Mouse (Mus musculus) large intestine, adult 2 months (tissue): ENCODE results near the gene Casq1. TPM values are rescaled to one million over a fixed set of nuclear protein-coding genes. Genes with fewer than 3 reads are reported as not detected.

Source experiments
- DNase-seq: peaks from one replicate; pipeline ENCODE4 v3.0.0-alpha.2; 2012; ENCODE audit warnings: low read depth, low spot score
- whole genome bisulfite sequencing: fragments of 180-500 bp; shearing (Covaris S2); methylation state at CpG from one replicate; pipeline ENCODE4 v1.1.7; 2018; 5-methylcytosine and 5-hydroxymethylcytosine counted together
- polyA plus RNA-seq: library from polyadenylated mRNA; depleted of rRNA; stranded (reverse); fragments of >200 nt; gene quantifications from 2 replicates; pipeline ENCODE4 v1.2.3, GENCODE M21; 2012; rRNA removed

Gene Casq1
- polyA plus RNA-seq, 1 experiment, result 1.2 TPM

DNA sequence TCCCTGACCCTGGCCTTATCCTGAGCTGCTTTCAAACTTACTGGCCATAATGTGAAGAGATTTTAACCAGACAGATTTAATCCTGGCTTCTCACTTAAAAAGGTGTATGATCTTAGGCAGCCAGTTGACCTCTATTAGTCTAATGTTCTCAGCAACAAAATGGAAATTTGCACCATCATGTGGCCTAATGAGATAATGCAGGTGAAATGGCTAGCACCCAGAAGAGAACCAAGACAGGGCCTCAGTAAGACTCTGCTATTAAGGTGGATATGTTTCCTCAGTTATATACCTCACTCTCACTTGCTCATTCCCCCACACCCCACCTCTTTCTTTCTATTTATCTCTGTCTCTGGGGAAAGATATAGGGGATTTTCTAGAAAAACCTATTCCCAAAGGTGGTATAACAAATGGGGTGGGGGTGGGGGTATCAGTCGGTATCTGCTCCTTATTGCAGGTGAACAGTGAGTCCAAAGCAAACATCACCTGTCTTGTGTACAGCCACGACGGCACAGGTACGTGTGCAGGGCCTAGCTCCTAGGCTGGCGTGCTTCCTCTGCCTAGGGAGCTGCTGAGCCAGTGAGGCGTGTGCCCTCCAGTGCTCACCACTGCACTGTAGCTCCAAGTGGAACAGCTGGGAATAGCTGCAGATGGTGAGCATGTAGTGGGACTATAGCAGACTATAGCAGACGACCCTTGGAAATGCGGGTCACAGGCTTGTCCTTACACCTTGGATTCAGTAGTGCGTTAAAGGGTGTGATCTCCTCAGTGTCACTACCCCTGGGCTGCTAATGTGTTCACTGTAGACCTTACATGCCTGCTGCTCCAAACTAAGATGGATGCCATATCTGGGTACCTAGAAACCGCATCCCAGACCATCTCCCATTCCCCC lies 33.0 kb downstream of the Casq1 start:
- no peak for DNase-seq
- WGBS, result 92% methylated on average over 10 of the region's 10 CpGs

DNA sequence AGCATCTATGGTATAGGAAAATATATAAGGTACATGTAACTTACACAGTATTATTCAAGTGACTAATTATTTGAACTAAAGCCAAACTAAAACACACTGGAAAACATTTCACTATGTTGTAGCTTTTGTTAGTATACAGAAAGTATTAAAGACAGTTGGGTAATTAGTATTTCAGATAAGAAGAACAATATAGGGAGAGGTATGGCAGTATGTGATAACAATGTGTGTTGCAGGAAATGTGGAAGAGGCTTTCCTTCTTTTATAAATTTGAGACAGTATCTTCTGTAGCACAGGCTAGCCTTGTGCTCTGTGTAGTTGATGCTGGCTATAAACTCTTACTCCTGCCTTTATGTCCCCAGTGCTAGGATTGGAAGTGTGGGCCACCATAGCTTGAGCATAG lies 35.8 kb downstream of the Casq1 start:
- DNase-seq, result no peak

DNA sequence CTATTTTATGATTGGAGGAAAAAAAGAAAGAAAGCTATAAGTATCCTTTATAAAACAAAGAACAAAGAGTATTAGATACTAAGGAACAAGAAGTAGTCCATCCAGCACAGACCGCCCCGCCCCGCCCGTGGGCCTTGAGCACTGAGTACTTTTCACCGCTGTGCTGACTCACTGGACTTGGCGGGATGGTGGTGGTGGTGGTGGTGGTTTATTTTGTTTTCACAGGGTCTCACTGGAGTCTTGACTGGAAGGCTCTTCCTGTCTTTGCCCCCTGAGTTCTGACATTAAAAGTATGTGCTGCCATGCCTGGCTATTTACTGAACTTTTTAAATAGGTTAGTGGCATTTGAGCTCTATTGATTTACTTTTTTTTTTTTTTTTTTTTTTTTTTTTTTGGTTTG lies 36.6 kb downstream of the Casq1 start:
- WGBS, result 94% methylated on average over 6 of the region's 6 CpGs
- DNase-seq, result no peak

DNA sequence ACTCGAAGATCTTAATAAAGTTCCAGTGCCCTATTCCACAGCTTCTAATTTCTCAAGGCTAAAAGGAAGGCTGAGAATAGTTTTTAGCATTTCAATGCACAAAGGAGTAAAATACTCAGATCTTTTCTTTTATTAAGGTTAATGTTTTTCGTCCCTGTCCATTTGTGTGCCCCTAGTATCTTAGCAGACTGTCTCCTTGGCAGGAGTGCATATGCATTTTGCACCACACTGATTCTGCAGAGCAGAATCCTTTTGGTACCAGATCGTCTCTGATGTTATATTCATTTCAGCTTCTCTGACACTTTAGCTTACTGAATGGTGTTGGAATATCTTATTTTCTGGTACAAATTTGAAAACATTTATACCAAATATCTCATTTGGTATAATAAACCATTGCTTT lies 37.9 kb downstream of the Casq1 start:
- WGBS, result 92% methylated on average over 3 of the region's 3 CpGs

DNA sequence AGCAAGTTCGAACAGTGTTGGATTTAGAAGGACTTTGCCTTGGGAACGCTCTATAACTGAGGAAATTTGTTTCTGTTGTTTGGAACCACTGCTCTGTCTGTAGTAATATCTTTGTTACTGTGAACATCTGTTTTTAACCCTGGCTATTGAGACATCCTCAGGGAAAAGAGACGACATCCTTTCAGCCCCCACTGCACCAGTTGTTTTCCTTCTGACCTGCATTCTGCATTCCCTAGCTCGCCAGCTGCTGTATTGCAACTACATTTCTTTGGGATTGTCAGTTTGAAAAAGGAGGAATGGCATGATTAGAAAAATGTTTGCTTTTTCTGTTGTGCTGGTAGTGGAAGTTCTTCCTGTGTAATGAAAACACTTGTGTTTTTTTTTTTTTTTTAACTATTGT lies 38.8 kb downstream of the Casq1 start:
- DNase-seq, result no peak
- 76% methylated on average over 4 of the region's 4 CpGs for WGBS

More for the DNA sequence above, 37.9 kb downstream of the Casq1 start:
- DNase-seq, result no peak

DNA sequence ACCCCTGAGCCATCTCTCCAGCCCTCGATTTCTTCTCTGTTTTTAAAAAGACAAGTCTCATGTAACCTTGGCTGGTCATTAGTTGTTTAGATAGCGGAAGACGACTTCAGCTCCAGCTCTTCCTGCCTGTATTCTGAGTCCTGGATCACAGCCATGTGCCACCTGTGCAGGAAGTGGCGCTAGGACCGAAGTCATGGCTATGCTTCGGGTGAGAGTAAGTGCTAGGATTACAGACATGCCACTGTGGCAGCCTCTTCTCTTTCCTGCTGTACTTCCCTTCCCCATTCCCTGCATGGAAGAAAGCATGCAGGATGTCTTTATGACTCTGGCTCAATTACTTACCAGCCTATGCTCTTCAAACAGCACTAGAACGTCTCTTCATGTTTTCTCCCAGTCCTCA lies 40.6 kb downstream of the Casq1 start:
- DNase-seq, result no peak
- 35% methylated on average over 7 of the region's 7 CpGs for WGBS

DNA sequence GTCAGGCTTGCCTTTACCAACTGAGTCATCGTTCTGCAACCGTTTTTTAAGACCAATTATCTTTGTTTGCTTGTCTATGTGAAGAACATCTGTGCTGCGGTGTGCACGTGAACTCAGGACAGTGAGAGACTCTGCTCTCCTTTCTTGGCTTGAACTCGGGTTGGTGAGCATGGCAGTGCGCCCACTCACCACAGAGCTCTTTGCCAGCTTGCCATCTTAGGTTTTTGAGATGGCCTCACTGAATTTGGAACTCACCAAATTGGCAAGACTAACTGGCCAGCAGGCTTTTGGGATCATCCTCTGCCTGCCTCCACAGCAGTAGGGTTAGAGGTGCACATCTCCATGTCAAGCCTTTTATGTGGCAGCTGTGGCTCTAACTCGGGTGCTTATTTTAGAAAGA lies 41.9 kb downstream of the Casq1 start:
- DNase-seq, result no peak
- WGBS, result 59% methylated on average over 7 of the region's 7 CpGs

DNA sequence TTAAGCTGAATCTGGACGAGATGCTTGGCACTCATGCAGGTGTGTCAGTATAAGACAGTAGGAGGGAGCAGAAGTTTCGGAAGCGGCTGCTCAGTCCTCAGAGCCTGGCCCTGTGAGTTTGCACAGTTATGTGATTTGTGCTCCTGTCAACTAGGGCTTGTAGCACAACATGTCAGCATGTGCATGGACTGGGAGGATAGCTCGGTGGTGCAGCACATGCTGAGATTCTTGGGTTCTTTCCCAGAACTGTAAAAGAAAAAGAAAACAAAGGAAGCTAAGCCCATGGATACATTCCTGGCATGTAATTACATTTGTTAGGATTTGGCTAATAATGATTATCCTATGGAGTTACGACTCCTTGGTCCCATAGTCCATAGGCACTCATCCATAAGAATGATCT lies 46.5 kb downstream of the Casq1 start:
- WGBS, result 61% methylated on average over 5 of the region's 5 CpGs
- DNase-seq, result no peak

DNA sequence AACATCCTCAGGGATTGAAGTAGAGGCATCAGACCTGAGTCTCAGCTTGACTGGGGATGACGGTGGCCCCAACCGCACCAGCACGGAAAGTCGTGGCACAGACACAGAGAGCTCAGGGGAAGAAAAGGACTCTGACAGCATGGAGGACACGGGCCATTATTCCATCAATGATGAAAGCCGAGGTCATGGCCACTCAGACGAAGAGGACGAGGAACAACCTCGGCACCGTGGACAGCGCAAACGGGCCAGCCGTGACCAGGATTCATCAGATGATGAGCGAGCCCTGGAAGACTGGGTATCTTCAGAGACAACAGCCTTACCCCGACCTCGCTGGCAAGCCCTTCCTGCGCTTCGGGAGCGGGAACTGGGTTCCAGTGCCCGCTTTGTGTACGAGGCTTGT lies 47.3 kb downstream of the Casq1 start:
- WGBS, result 94% methylated on average over 21 of the region's 21 CpGs
- no peak for DNase-seq

DNA sequence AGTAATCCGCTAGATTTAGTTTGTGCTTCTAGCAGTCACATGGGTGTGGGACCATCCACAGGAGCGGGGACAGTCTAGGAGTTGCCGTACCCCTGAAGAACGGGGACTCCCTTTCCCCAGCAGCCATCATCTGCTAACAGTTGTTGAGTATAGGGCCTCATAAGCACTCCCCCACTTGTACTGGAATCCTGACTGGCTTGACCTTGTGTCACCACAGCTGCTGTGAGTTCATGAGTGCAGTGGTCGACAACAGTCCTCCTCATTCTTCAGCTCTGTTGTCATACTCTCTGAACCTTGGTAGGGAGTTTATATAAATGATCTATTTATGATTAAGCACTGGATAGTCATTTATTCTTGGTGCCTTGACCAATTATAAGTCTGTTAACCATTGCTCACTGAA lies 49.9 kb downstream of the Casq1 start:
- DNase-seq, result no peak
- 93% methylated on average over 5 of the region's 5 CpGs for WGBS

DNA sequence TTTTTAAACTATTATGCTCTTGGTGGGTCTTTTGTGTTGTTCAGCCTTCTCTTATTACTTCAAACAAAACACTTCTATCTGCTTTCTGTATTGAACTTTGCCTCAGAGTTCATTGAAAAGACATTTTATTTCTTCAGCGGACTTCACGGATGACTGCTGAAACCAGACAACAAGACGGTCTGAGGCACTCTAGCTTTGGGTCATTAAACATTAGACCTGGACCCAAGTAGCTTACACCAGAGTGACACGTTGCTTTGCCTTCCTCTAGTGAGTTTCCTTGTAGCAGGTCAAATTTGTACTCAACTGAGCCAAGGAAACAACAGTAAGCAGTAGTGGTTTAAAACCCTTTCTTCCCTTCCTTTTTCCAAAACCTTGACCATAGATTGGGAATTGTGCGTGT lies 51.8 kb downstream of the Casq1 start:
- DNase-seq, result no peak
- 80% methylated on average over 5 of the region's 5 CpGs for WGBS

DNA sequence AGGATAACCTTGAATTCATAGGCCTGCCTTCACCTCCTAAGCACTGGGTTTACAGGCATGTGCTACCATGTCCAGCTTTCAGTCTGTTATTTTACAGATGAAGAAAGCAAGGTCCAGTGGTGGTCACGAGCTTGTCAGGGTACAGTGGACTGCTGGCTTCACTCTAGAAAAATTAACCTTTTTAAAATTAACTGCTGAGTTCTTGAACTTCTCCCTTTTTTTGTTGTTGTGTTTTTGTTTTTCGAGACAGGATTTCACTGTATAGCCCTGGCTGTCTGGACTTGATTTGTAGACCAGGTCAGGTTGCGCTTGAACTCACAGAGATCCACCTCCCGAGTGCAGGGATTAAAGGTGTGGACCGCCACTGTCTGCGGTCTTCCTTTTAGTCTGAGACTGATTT lies 56.7 kb downstream of the Casq1 start:
- 49% methylated on average over 6 of the region's 6 CpGs for WGBS

DNA sequence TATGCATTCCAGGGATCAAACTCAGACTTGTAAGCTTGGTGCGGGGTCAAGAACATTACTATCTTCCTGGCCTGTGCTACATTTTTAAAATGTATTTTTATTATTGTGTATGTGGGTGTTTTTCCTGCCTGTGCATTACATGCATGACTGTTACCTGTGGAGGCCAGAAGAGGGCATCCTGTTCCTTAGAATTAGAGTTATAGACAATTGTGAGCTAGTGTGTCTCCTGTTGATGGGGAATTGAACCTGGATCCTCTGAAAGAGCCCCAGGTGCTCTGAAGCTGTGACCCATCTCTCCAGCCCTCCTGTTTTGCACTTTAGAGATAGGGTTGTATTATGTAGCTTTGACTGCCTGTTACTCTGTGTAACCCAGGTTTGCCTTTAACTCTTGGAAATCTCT lies 57.7 kb downstream of the Casq1 start:
- WGBS, result 71% methylated on average over 1 of the region's 1 CpGs
- DNase-seq, result no peak

More for the DNA sequence above, 56.7 kb downstream of the Casq1 start:
- DNase-seq, result no peak

DNA sequence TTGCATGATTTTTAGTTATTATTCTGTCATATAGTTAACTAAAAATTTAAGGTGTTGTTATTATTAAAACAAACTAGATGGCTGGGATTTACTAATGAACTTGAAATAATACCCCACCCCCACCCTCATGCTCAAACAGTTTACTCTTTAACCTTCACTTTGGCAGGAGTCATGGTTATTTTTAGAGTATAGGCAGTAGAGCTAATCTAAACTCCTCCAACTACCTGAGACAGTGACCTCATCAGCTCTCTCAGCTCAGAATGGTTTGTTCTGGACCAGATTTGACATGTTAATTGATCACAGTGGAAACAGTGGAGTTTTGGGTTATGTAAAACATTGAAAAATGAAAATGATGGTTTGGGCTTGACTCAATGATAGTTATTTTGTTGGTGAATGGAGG lies 59.2 kb downstream of the Casq1 start:
- DNase-seq, result no peak

DNA sequence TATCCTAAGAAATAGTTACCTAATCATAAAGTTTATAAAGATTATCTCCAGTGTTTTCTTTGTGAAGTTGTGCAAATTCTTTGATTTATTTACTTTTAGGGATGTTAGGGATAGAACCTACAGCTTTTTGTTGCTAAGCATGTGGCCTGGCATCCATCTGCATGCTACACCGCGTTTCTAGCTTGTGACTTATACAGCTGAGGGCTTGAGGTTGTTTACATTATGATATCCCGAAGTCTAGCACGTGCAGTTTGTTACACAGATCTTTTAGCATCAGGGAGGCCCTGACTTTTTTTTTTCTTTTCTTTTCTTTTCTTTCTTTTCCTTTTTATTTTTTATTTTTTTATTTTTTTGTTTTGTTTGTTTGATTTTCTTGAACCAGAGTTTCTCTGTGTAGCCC lies 59.7 kb downstream of the Casq1 start:
- whole genome bisulfite sequencing, result 8% methylated on average over 4 of the region's 4 CpGs
- no peak for DNase-seq

Other genes with a start within 250 kb of the Casq1 start
- 1.5 and 1.6 TPM in 2 replicates for gene Vangl2, start 191.4 kb downstream of the Casq1 start, polyA plus RNA-seq
- gene Nhlh1, start 162.3 kb downstream of the Casq1 start, polyA plus RNA-seq, result 0.07 TPM in 1 of 2 replicates, not detected in the other
- gene Copa, start 137.3 kb downstream of the Casq1 start, polyA plus RNA-seq, result 66.6 and 76.3 TPM in 2 replicates
- 108 and 149 TPM in 2 replicates for gene Ncstn, start 137.1 kb downstream of the Casq1 start, polyA plus RNA-seq
- 81.2 and 108 TPM in 2 replicates for gene Pex19, start 93.1 kb downstream of the Casq1 start, polyA plus RNA-seq
- gene Dcaf8, start 71.8 kb downstream of the Casq1 start, polyA plus RNA-seq, result 25.3 and 37.6 TPM in 2 replicates
- 29.7 and 34.1 TPM in 2 replicates for gene Pea15a, start 13.1 kb downstream of the Casq1 start, polyA plus RNA-seq
- 0.05 and 0.10 TPM in 2 replicates for gene Atp1a4, start 38.5 kb upstream of the Casq1 start, polyA plus RNA-seq
- 51.8 and 64.4 TPM in 2 replicates for gene Igsf8, start 41.8 kb upstream of the Casq1 start, polyA plus RNA-seq
- gene Atp1a2, start 78.2 kb upstream of the Casq1 start, polyA plus RNA-seq, result 6.4 and 9.1 TPM in 2 replicates
- 0.11 and 0.18 TPM in 2 replicates for gene Kcnj9, start 109.5 kb upstream of the Casq1 start, polyA plus RNA-seq
- 0.86 and 1.5 TPM in 2 replicates for gene Kcnj10, start 121.3 kb upstream of the Casq1 start, polyA plus RNA-seq
- gene Pigm, start 156.7 kb upstream of the Casq1 start, polyA plus RNA-seq, result 3.4 and 5.4 TPM in 2 replicates